Mouse (Mus musculus) G1E (cell line): ENCODE measurements at regions not wholly inside any gene's neighbourhood (a gene's known extent, or its start where the extent isn't known, plus 50 kb on each side); places are given as distances from the start of the nearest gene placed in this dataset.

Source experiments
- ATAC-seq: 2 replicates; pipeline ENCODE4 v1.8.0; 2016; ENCODE audit warnings: mild to moderate bottlenecking; ENCODE audit not compliant: insufficient number of reproducible peaks, poor library complexity, low FRiP score, severe bottlenecking; ENCODE audit errors: extremely low read depth
- DNase-seq: peaks from one replicate; pipeline ENCODE4 v3.0.0; 2012; ENCODE audit warnings: low spot score
- H3K27me3 ChIP-seq: 2 replicates; pipeline ENCODE4 v1.6.1; 2012; ENCODE audit warnings: mild to moderate bottlenecking, low read length, inconsistent platforms; ENCODE audit not compliant: insufficient read depth
- H3K36me3 ChIP-seq: replicated peaks from 2 replicates; pipeline ENCODE3; 2012; ENCODE audit warnings: mild to moderate bottlenecking, inconsistent platforms
- H3K4me1 ChIP-seq: 2 replicates; pipeline ENCODE4 v1.6.1; 2012; ENCODE audit warnings: low read depth, low read length, inconsistent platforms, mixed read lengths; ENCODE audit not compliant: insufficient read depth
- H3K4me3 ChIP-seq: 2 replicates; pipeline ENCODE4 v1.5.1; 2012; ENCODE audit warnings: low read depth, mild to moderate bottlenecking, inconsistent platforms, low read length, moderate library complexity, mixed read lengths
- H3K9me3 ChIP-seq: replicated peaks from 2 replicates; pipeline ENCODE4 v1.6.1; 2012; ENCODE audit warnings: inconsistent platforms
- CTCF ChIP-seq: IDR thresholded peaks from 2 replicates; pipeline ENCODE4 v1.5.1; 2012; ENCODE audit warnings: low read depth, low read length, inconsistent platforms, mixed read lengths
- GATA1 ChIP-seq: IDR thresholded peaks from 2 replicates; pipeline ENCODE4 v1.6.1; 2012; ENCODE audit warnings: borderline replicate concordance, low read length, inconsistent platforms, mixed read lengths
- GATA2 ChIP-seq: IDR thresholded peaks from 2 replicates; pipeline ENCODE4 v1.6.1; 2012; ENCODE audit warnings: low read depth, low read length, inconsistent platforms, borderline replicate concordance
- POLR2AphosphoS5 ChIP-seq: IDR thresholded peaks from 2 replicates; pipeline ENCODE4 v1.6.1; 2012; ENCODE audit warnings: low read depth, low read length, inconsistent platforms; ENCODE audit not compliant: insufficient replicate concordance
- TAL1 ChIP-seq: conservative IDR thresholded peaks from 2 replicates; pipeline ENCODE4 v1.6.1; 2012; ENCODE audit warnings: low read depth, low read length, inconsistent platforms, mixed read lengths

DNA sequence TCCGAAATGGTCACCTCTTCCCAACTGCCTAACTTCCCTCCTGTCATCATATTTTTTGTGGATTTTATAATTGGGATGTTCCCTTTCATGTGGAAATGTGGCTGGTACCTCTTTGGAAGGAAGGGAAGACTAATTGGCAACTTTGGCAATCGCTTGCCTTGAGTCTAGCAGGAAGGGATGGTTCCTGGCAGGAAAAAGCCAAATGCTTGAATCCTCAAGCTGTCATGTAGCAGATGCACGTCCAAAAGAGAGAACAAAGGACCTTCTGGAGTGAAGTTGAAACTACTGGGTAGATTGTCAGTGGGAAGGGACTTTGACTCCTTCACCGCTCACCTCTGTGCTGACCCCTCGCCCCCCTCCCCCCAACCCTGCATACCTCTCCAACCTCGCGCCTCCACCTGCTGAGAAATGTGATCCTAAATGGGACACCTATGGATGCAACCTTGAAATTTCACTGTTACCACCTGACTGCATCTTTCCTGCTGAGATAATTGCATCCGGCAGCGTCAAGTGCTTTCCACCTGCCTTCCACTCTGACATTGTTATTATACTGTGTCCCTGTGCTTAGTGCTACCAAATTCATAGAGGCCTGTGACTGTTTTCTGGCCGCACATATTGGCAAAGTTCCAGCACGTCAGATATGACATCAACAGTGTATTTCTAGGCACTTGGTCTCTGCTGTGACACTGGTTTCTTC is 159.6 kb upstream of the Lsm8 start:
- H3K27me3 ChIP-seq, result no peaks in the 10 kb centered on the region
- DNase-seq (no peak), ATAC-seq (no peak)
- no peaks in the 10 kb centered on the region for H3K4me1 ChIP-seq
- no peaks in the 10 kb centered on the region for H3K36me3 ChIP-seq
- H3K9me3 ChIP-seq, result no peaks in the 10 kb centered on the region
- H3K4me3 ChIP-seq, result no peak overlapping the region
- TF ChIP-seq CTCF (no peak), GATA2 (no peak), TAL1 (no peak), GATA1 (no peak), POLR2AphosphoS5 (no peak)

DNA sequence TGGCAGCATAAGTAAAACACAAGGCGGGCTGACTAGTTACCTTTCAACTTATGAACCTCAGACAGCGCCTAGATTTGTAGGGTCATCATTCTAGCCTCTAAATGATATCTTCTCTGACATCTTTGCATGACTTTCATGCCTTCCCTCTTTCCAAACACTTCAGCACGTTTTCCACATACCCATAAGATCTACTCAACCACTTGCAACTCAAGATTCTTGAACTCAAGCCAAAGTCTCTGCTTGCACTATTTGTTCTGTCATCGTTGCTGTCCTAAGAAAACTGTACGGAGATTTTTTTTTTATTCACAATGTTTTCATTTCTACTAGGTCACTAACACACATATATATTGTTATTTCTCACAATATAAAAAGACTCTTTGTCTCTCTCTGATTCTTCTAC is 150.8 kb upstream of the Lsm8 start:
- TF ChIP-seq CTCF (no peak), GATA2 (no peak), TAL1 (no peak), GATA1 (no peak), POLR2AphosphoS5 (no peak)
- no peak for DNase-seq
- no peaks in the 10 kb centered on the region for H3K36me3 ChIP-seq
- H3K4me3 ChIP-seq, result no peak overlapping the region
- no peaks in the 10 kb centered on the region for H3K9me3 ChIP-seq
- H3K4me1 ChIP-seq, result no peaks in the 10 kb centered on the region
- H3K27me3 ChIP-seq, result no peaks in the 10 kb centered on the region
- no peak for ATAC-seq

DNA sequence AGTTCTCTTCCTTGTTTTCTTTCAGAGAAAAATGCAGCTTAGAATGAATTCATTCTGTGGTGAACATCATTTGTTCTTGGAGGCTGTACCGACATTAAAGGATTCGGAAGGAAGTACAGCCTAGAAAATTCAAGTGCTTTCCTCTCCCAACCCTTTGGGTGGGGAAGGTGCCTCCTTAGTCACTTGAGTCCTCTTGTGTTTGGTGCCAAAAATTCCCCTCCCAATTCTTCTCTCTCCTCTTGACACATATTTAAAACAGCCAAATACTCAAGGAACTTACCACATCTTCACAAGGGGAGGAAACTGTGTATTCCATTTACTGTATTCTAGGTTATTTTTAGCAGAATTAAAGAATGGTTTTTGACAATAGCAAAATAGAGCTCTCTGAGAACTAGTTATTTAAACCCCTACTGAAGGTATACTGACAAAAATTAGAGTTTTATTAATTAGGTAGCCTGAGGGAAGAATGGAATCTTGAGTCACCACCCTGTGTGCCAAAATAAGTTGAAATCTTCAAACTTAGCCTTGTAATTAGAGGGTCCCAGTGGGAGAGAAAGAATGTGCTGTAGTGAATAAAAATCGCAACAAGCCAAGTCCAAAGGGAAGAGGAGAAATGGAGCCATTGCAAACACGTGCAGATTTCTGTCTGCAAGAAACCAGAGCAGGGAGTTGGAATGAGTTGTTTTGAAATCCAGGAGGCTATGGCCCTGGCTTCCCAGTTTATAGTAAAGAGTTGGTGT is 149.2 kb upstream of the Lsm8 start:
- no peak for TF ChIP-seq GATA2
- Histone ChIP-seq H3K27me3 (no peaks in the 10 kb centered on the region), H3K4me3 (no peak overlapping the region), H3K36me3 (no peaks in the 10 kb centered on the region), H3K4me1 (no peaks in the 10 kb centered on the region), H3K9me3 (no peaks in the 10 kb centered on the region)
- ATAC-seq (no peak), DNase-seq (no peak)

DNA sequence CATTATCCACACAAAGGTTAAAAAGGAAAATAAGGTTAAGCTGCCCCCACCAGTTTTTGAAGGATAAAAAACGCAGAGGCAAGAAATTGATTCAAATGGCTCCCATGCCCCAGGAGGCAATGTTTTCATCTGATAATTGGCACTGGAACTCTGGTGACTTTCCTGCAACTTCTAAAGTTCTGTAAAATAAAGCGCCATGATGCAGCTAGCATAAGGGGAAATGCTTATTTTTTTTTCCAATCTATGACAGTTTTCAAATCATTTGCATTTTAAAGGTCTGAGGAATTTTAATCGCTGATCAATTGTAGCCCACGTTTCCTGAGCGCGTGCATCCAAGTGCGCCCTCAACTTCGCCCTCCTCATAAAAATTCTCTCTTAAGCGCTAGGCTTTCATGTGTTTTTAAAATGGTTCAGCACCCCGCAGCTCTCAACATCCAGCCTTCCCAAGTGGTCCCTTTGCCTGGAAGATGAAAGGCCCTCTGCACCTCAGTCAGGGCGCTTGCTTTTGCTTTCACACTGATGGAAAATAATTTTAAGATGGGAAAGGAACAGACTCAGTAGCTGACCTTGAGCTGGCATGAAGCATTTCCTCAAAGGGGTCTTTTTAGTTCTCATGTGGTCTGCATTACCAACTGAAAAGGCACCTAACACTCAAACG is 148.5 kb upstream of the Lsm8 start:
- ATAC-seq, result no peak
- Histone ChIP-seq H3K36me3 (no peaks in the 10 kb centered on the region), H3K4me1 (no peaks in the 10 kb centered on the region), H3K4me3 (no peak overlapping the region), H3K27me3 (no peaks in the 10 kb centered on the region), H3K9me3 (no peaks in the 10 kb centered on the region)
- DNase-seq, result no peak
- TF ChIP-seq TAL1 (no peak), GATA1 (no peak), GATA2 (no peak), CTCF (no peak), POLR2AphosphoS5 (no peak)

DNA sequence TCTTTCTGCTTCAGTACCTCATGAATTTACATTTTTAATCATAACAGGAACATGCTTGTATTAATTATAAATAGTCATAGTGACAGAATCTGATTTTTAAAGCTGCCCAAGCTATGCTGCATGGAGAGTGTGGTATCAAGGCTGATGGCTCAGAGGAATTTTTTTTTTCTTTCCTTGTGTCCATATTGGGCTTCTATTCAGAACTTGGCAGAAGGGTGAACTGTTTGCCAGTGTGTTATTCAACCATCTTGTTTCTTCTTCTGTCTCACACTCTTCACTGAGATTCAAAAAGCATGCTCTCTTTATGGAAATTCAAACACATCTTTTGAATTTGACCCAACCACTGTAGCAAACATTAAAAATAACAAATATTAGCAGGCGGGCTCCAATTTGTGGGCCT is 137.6 kb upstream of the Lsm8 start:
- Histone ChIP-seq H3K27me3 (no peaks in the 10 kb centered on the region), H3K4me3 (no peak overlapping the region), H3K4me1 (no peaks in the 10 kb centered on the region), H3K9me3 (no peaks in the 10 kb centered on the region), H3K36me3 (no peaks in the 10 kb centered on the region)
- ATAC-seq, result no peak
- no peak for DNase-seq
- no peak for TF ChIP-seq CTCF
- TF ChIP-seq TAL1, result no peak
- TF ChIP-seq GATA1, result no peak
- TF ChIP-seq GATA2, result no peak
- no peak for TF ChIP-seq POLR2AphosphoS5

DNA sequence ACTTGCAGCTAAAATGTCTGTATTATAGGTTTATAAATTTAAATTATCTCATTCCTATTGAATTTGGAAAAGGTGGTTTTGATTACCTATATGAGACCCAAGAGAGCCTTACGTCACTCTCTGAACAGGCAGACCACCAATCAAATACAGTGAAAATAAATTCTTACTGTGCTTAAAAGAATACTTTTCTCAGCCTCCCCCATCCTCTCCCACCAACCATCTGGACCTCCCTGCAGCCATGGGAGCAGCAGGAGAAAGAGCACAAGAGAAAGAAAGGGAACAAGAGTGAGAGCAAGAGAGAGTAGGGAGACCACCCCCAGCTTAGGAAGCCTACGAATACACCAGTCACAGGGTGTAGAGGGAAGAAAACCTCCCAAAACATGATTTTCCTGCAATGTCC is 99.5 kb upstream of the Lsm8 start:
- Histone ChIP-seq H3K36me3 (no peaks in the 10 kb centered on the region), H3K27me3 (no peaks in the 10 kb centered on the region), H3K4me3 (no peak overlapping the region), H3K9me3 (no peaks in the 10 kb centered on the region), H3K4me1 (no peaks in the 10 kb centered on the region)
- no peak for ATAC-seq
- no peak for TF ChIP-seq GATA1
- TF ChIP-seq CTCF, result no peak
- no peak for TF ChIP-seq GATA2
- DNase-seq, result no peak
